Mouse (Mus musculus) liver, embryonic 11.5 days (tissue): ENCODE data around the gene Gm43191. TPM values are rescaled to one million over a fixed set of nuclear protein-coding genes. Genes with fewer than 3 reads are reported as not detected.

Experiments
- ATAC-seq: fragments of 200-750 bp; cut with Nextera tagmentation; replicated peaks from 2 replicates; pipeline ENCODE4 v1.8.0; 2017; ENCODE audit warnings: moderate number of reproducible peaks, mild to moderate bottlenecking, moderate TSS enrichment, moderate library complexity; ENCODE audit not compliant: low FRiP score
- DNase-seq: peaks from one replicate; pipeline ENCODE4 v3.0.0-alpha.2; 2017; ENCODE audit warnings: low spot score
- H3K27ac ChIP-seq: fragments of 300-500 bp; sonication (generic); 2 replicates; pipeline ENCODE4 v1.5.1; 2014; ENCODE audit warnings: mild to moderate bottlenecking, low read depth, low read length, control low read depth
- H3K27me3 ChIP-seq: fragments of 300-500 bp; sonication (generic); replicated peaks from 2 replicates; pipeline ENCODE4 v1.6.1; 2014; ENCODE audit warnings: low read length, mixed read lengths; ENCODE audit not compliant: control insufficient read depth, insufficient read depth
- H3K36me3 ChIP-seq: fragments of 300-500 bp; sonication (generic); 2 replicates; pipeline ENCODE4 v1.6.1; 2014; ENCODE audit warnings: mild to moderate bottlenecking, low read length, moderate library complexity, mixed read lengths; ENCODE audit not compliant: control insufficient read depth, insufficient read depth
- H3K4me1 ChIP-seq: fragments of 300-500 bp; sonication (generic); replicated peaks from 2 replicates; pipeline ENCODE4 v1.6.1; 2014; ENCODE audit warnings: low read length, mixed read lengths; ENCODE audit not compliant: control insufficient read depth, insufficient read depth
- H3K4me2 ChIP-seq: fragments of 300-500 bp; sonication (generic); 2 replicates; pipeline ENCODE4 v1.6.1; 2014; ENCODE audit warnings: mild to moderate bottlenecking, control low read depth, moderate library complexity
- H3K4me3 ChIP-seq: fragments of 300-500 bp; sonication (generic); 2 replicates; pipeline ENCODE4 v1.5.1; 2014; ENCODE audit warnings: low read depth, low read length, control low read depth
- H3K9ac ChIP-seq: fragments of 300-500 bp; sonication (generic); 2 replicates; pipeline ENCODE4 v1.6.1; 2014; ENCODE audit warnings: low read depth, low read length, control low read depth
- H3K9me3 ChIP-seq: fragments of 300-500 bp; sonication (generic); 2 replicates; pipeline ENCODE4 v1.6.1; 2016; ENCODE audit warnings: low read length, inconsistent platforms, mixed read lengths; ENCODE audit not compliant: control insufficient read depth
- WGBS: fragments of 180-500 bp; shearing (Covaris S2); extraction: QIAGEN DNeasy Blood & Tissue Kit; methylation state at CpG from one replicate; pipeline ENCODE4 v1.1.7; 2014; 5-methylcytosine and 5-hydroxymethylcytosine counted together
- polyA plus RNA-seq: library from polyadenylated mRNA; unstranded; fragments of >200 nt; fragmentation: Nextera tagmentation; extraction: Ambion mirVana; gene quantifications from 2 replicates; pipeline ENCODE4 v1.2.1, GENCODE M21; 2014

Gene Gm43191
- polyA plus RNA-seq, 1 experiment from 2014 or later: 0.30 TPM

- ATAC-seq: peak; percentile 89
These were observed 30.8 kb upstream of the Gm43191 start for GRCm38 (mm10) chr3:116711624-116712435.

DNA sequence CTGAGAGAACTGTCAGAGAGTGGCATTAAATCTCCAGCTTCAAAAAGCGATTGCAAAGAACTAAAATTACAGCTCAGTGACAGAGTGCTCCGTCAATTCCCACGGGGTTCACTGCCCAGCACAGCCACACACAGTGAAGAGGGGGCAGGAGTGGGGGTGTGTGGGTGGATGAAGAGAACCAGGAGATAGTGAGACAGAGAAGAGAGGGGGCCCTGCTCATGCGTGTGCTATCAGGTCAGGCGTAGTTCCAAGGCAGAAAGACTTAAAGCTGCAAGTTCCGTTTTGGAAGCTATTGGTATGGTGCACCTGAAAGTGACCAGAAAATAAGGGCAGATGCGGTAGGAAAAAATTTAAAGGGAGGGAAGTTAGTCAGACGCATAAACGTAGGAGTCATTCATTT lies 29.9 kb upstream of the Gm43191 start:
- Histone ChIP-seq H3K4me1 (peaks cover 10% of the 10 kb centered on the region), H3K27ac (no peak overlapping the region; the same call in 1 of the 2 replicates), H3K4me2 (peak overlapping the region; percentile 78), H3K36me3 (no peaks in the 10 kb centered on the region; the same call in 1 of the 2 replicates), H3K9ac (peak overlapping the region; percentile 97), H3K9me3 (no peaks in the 10 kb centered on the region), H3K27me3 (no peaks in the 10 kb centered on the region), H3K4me3 (peak overlapping the region; percentile 97)
- peak; percentile 74 for ATAC-seq
- no peak for DNase-seq
- WGBS: 36% methylated on average over 9 of the region's 9 CpGs

More at GRCm38 (mm10) chr3:116711624-116712435, 30.8 kb upstream of the Gm43191 start:
- Histone ChIP-seq H3K4me1 (peaks cover 10% of the 10 kb centered on the region), H3K4me3 (peak overlapping the region; percentile 97), H3K4me2 (peak overlapping the region; percentile 78), H3K36me3 (no peaks in the 10 kb centered on the region; the same call in 1 of the 2 replicates), H3K27me3 (no peaks in the 10 kb centered on the region), H3K9ac (peak overlapping the region; percentile 97), H3K9me3 (no peaks in the 10 kb centered on the region), H3K27ac (peak overlapping the region; percentile 80)
- WGBS: under 1% methylated on average over 84 of the region's 85 CpGs
- peak; percentile 80 for DNase-seq

GRCm38 (mm10) chr3:116705637-116706204 lies 24.7 kb upstream of the Gm43191 start:
- Histone ChIP-seq H3K4me1 (peaks cover 4% of the 10 kb centered on the region), H3K9me3 (no peaks in the 10 kb centered on the region), H3K4me2 (no peak overlapping the region), H3K36me3 (no peaks in the 10 kb centered on the region; the same call in none of the 2 replicates), H3K27me3 (no peaks in the 10 kb centered on the region), H3K27ac (no peak overlapping the region), H3K4me3 (no peak overlapping the region), H3K9ac (no peak overlapping the region)
- DNase-seq (no peak), ATAC-seq (peak; percentile 58)
- 79% methylated on average over 1 of the region's 1 CpGs for WGBS

- 89% methylated on average over 5 of the region's 5 CpGs for WGBS
- ATAC-seq (no peak), DNase-seq (no peak)
- H3K27me3 ChIP-seq: no peaks in the 10 kb centered on the region
- H3K9ac ChIP-seq: no peak overlapping the region
- H3K4me2 ChIP-seq: no peak overlapping the region
- peaks cover 3% of the 10 kb centered on the region; the same call in 1 of the 2 replicates for H3K4me1 ChIP-seq
- no peaks in the 10 kb centered on the region; the same call in none of the 2 replicates for H3K36me3 ChIP-seq
- no peak overlapping the region for H3K27ac ChIP-seq
- H3K9me3 ChIP-seq: no peaks in the 10 kb centered on the region
- no peak overlapping the region for H3K4me3 ChIP-seq
These were observed 22.8 kb upstream of the Gm43191 start for GRCm38 (mm10) chr3:116703835-116704234.

GRCm38 (mm10) chr3:116702647-116703272 lies 21.7 kb upstream of the Gm43191 start:
- Histone ChIP-seq H3K36me3 (no peaks in the 10 kb centered on the region; the same call in none of the 2 replicates), H3K27me3 (no peaks in the 10 kb centered on the region), H3K4me1 (peaks cover 3% of the 10 kb centered on the region; the same call in 1 of the 2 replicates), H3K4me3 (no peak overlapping the region), H3K4me2 (no peak overlapping the region), H3K9ac (no peak overlapping the region), H3K9me3 (no peaks in the 10 kb centered on the region), H3K27ac (no peak overlapping the region)
- whole genome bisulfite sequencing: 76% methylated on average over 1 of the region's 1 CpGs
- no peak for DNase-seq
- ATAC-seq: no peak

DNA sequence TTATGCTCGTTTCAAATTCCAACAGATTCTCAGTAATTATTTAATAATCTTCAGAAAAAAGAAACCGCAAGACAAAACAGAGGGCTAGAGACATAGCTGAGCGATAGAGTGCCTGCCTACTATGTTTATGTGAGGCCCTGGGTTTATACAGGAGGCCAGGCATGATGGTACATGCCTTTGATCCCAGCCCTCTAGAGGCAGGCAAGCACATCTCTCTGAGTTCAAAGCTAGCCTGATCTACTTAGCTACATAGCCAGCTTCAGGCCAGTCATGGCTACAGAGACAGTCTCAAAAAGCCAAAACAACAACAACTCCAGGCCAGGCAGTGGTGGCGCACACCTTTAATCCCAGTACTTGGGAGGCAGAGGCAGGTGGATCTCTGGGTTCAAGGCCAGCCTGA lies 20.5 kb upstream of the Gm43191 start:
- WGBS: 89% methylated on average over 4 of the region's 4 CpGs
- ATAC-seq: no peak
- Histone ChIP-seq H3K4me1 (peaks cover 3% of the 10 kb centered on the region; the same call in 1 of the 2 replicates), H3K27ac (no peak overlapping the region), H3K4me3 (no peak overlapping the region), H3K36me3 (no peaks in the 10 kb centered on the region; the same call in 1 of the 2 replicates), H3K4me2 (no peak overlapping the region), H3K9ac (no peak overlapping the region), H3K27me3 (no peaks in the 10 kb centered on the region), H3K9me3 (no peaks in the 10 kb centered on the region)
- DNase-seq: no peak

DNA sequence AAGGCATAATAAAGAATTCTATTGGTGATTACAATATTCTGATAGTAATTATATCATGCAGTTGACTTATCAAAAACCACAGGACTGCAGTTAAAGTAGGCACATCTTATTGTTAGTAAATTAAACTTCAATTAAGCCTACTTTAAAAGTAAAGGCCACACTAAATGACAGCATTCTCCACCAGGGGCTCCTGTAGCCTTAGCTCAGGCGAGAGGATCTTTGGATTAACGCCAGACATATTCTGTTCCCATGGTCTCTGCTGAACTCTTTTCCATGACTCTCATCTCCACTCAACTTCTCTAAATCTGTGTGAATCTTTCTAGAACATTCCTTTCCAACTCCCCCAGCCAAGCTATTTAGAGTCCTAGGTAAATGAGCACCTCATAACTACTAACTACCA lies 17.7 kb upstream of the Gm43191 start:
- Histone ChIP-seq H3K4me3 (no peak overlapping the region), H3K4me1 (peaks cover 18% of the 10 kb centered on the region), H3K27ac (no peak overlapping the region), H3K27me3 (no peaks in the 10 kb centered on the region), H3K9ac (no peak overlapping the region), H3K36me3 (no peaks in the 10 kb centered on the region; the same call in 1 of the 2 replicates), H3K4me2 (no peak overlapping the region), H3K9me3 (no peaks in the 10 kb centered on the region)
- ATAC-seq (no peak), DNase-seq (no peak)
- WGBS: 84% methylated on average over 2 of the region's 2 CpGs

DNA sequence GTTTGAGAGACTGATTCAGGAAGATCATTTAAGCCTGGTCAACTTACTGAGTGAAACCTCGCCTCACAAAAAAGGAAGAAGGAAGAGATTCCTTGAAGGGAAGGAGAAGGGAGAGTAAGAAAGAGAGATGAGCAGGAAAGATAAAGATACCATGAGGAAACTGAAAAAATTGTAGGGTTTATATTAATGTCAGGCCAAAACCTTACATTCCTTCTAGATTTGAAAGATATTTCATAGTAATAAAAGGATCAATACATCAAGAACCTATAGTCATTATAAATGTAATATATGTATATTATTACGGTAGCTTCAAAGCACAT lies 14.6 kb upstream of the Gm43191 start:
- H3K27me3 ChIP-seq: no peaks in the 10 kb centered on the region
- DNase-seq: no peak
- H3K9ac ChIP-seq: no peak overlapping the region; the same call in 1 of the 2 replicates
- no peaks in the 10 kb centered on the region for H3K9me3 ChIP-seq
- peak overlapping the region; percentile 65; the same call in 1 of the 2 replicates for H3K27ac ChIP-seq
- no peak for ATAC-seq
- H3K36me3 ChIP-seq: no peaks in the 10 kb centered on the region; the same call in 1 of the 2 replicates
- H3K4me3 ChIP-seq: no peak overlapping the region
- 66% methylated on average over 2 of the region's 2 CpGs for WGBS
- peak overlapping the region; percentile 37; the same call in 1 of the 2 replicates for H3K4me2 ChIP-seq
- H3K4me1 ChIP-seq: peaks cover 21% of the 10 kb centered on the region
